Mouse (Mus musculus) forebrain, postnatal 0 days (tissue): ENCODE measurements around the gene Vmn2r13. TPM values are rescaled to one million over a fixed set of nuclear protein-coding genes. Genes with fewer than 3 reads are reported as not detected.

Source experiments
- ATAC-seq: fragments of 200-750 bp; cut with Nextera tagmentation; 2 replicates; pipeline ENCODE4 v1.8.0; 2017; ENCODE audit warnings: mild to moderate bottlenecking, moderate library complexity
- DNase-seq: peaks from one replicate; pipeline ENCODE4 v3.0.0-alpha.2; 2015
- H3K27ac ChIP-seq: fragments of 300-500 bp; sonication (generic); 2 replicates; pipeline ENCODE4 v1.5.1; 2014; ENCODE audit warnings: low read depth, mild to moderate bottlenecking, antibody characterized with exemption, low read length, moderate library complexity, mixed read lengths
- H3K27me3 ChIP-seq: fragments of 300-500 bp; sonication (generic); 2 replicates; pipeline ENCODE4 v1.6.1; 2014; ENCODE audit warnings: mild to moderate bottlenecking, low read length, mixed read lengths; ENCODE audit not compliant: insufficient read depth
- H3K36me3 ChIP-seq: fragments of 300-500 bp; sonication (generic); 2 replicates; pipeline ENCODE4 v1.6.1; 2014; ENCODE audit warnings: mild to moderate bottlenecking, moderate library complexity; ENCODE audit not compliant: insufficient read depth
- H3K4me1 ChIP-seq: fragments of 300-500 bp; sonication (generic); 2 replicates; pipeline ENCODE4 v1.6.1; 2014; ENCODE audit warnings: antibody characterized with exemption; ENCODE audit not compliant: insufficient read depth
- H3K4me2 ChIP-seq: fragments of 300-500 bp; sonication (generic); 2 replicates; pipeline ENCODE4 v1.6.1; 2014; ENCODE audit warnings: low read depth, mild to moderate bottlenecking, moderate library complexity
- H3K4me3 ChIP-seq: fragments of 300-500 bp; sonication (generic); 2 replicates; pipeline ENCODE4 v1.5.1; 2014; ENCODE audit warnings: low read depth, low read length, mixed read lengths
- H3K9ac ChIP-seq: fragments of 300-500 bp; sonication (generic); 2 replicates; pipeline ENCODE4 v1.6.1; 2014; ENCODE audit warnings: mild to moderate bottlenecking
- H3K9me3 ChIP-seq: fragments of 300-500 bp; sonication (generic); 2 replicates; pipeline ENCODE4 v1.6.1; 2016; ENCODE audit warnings: low read length
- CTCF ChIP-seq: sonication (generic); IDR thresholded peaks from 2 replicates; pipeline ENCODE4 v1.5.1; 2016; ENCODE audit warnings: antibody characterized with exemption, control low read depth, low read depth
- WGBS: fragments of 180-500 bp; shearing (Covaris S2); extraction: QIAGEN DNeasy Blood & Tissue Kit; methylation state at CpG from one replicate; pipeline ENCODE4 v1.1.7; 2014; 5-methylcytosine and 5-hydroxymethylcytosine counted together
- polyA plus RNA-seq: library from polyadenylated mRNA; unstranded; fragments of >200 nt; fragmentation: Nextera tagmentation; extraction: Ambion mirVana; gene quantifications from 2 replicates; pipeline ENCODE4 v1.2.1, GENCODE M21; 2015
- total RNA-seq: library from RNA; depleted of rRNA; stranded (reverse); fragments of >200 nt; gene quantifications from 2 replicates; pipeline ENCODE4 v1.2.3, GENCODE M21; 2014; rRNA removed

Gene Vmn2r13
- total and polyA plus RNA-seq, 2 experiments from 2014 or later, result not detected

GRCm38 (mm10) chr5:109136731-109137130 lies 55.3 kb downstream of the Vmn2r13 start:
- no peak for DNase-seq
- Histone ChIP-seq H3K27me3 (no peaks in the 10 kb centered on the region), H3K27ac (no peak overlapping the region), H3K4me1 (no peaks in the 10 kb centered on the region), H3K9me3 (0 out of 2 replicates have a peak, but pooled peaks cover 10% of the 10 kb centered on the region), H3K36me3 (no peaks in the 10 kb centered on the region), H3K4me3 (no peak overlapping the region), H3K4me2 (no peak overlapping the region), H3K9ac (no peak overlapping the region)
- TF ChIP-seq CTCF, result no peak
- WGBS, result 77% methylated on average over 2 of the region's 2 CpGs
- no peak for ATAC-seq

Other genes starting within 250 kb of the Vmn2r13 start
- not detected in 2 replicates for gene Vmn2r10, start 185.7 kb downstream of the Vmn2r13 start, total RNA-seq
- not detected in 2 replicates for gene Vmn2r10, start 185.7 kb downstream of the Vmn2r13 start, polyA plus RNA-seq
- not detected in 2 replicates for gene Vmn2r11, start 132.6 kb downstream of the Vmn2r13 start, total RNA-seq
- not detected in 2 replicates for gene Vmn2r11, start 132.6 kb downstream of the Vmn2r13 start, polyA plus RNA-seq
- not detected in 2 replicates for gene Vmn2r12, start 94.2 kb downstream of the Vmn2r13 start, total RNA-seq
- not detected in 2 replicates for gene Vmn2r12, start 94.2 kb downstream of the Vmn2r13 start, polyA plus RNA-seq
- gene Vmn2r14, start 32.5 kb upstream of the Vmn2r13 start, total RNA-seq, result not detected in 2 replicates
- gene Vmn2r14, start 32.5 kb upstream of the Vmn2r13 start, polyA plus RNA-seq, result not detected in 2 replicates
- not detected in 2 replicates for gene Vmn2r15, start 105.4 kb upstream of the Vmn2r13 start, total RNA-seq
- not detected in 2 replicates for gene Vmn2r15, start 105.4 kb upstream of the Vmn2r13 start, polyA plus RNA-seq
- not detected in 2 replicates for gene Vmn2r16, start 138.0 kb upstream of the Vmn2r13 start, total RNA-seq
- not detected in 2 replicates for gene Vmn2r16, start 138.0 kb upstream of the Vmn2r13 start, polyA plus RNA-seq
- gene Vmn2r17, start 227.5 kb upstream of the Vmn2r13 start, total RNA-seq, result not detected in 2 replicates
- gene Vmn2r17, start 227.5 kb upstream of the Vmn2r13 start, polyA plus RNA-seq, result not detected in 2 replicates